Mouse (Mus musculus) ES-E14 (cell line): ENCODE data around the gene Slc23a2. TPM values are rescaled to one million over a fixed set of nuclear protein-coding genes. Genes with fewer than 3 reads are reported as not detected.

Experiments
- DNase-seq: peaks from one replicate; pipeline ENCODE4 v3.0.0-alpha.2; 2013; ENCODE audit warnings: low read depth, low spot score
- H3K27ac ChIP-seq: 2 replicates; pipeline ENCODE4 v1.5.1; 2012; ENCODE audit warnings: low read depth, mild to moderate bottlenecking, low read length, moderate library complexity, mixed read lengths; ENCODE audit not compliant: poor library complexity, insufficient read depth, severe bottlenecking
- H3K36me3 ChIP-seq: 2 replicates; pipeline ENCODE4 v1.6.1; 2012; ENCODE audit warnings: mild to moderate bottlenecking, low read length, moderate library complexity, mixed read lengths; ENCODE audit not compliant: control insufficient read depth, poor library complexity, insufficient read depth, severe bottlenecking
- H3K4me1 ChIP-seq, 2 experiments: fragments of 150-350 bp in 1 of 2; sonication (generic) in 1 of 2; 2 replicates each; pipeline ENCODE4 v1.6.1; 2012; ENCODE audit warnings: low read length in 2 of 2, mild to moderate bottlenecking in 1 of 2, mixed read lengths in 1 of 2; ENCODE audit not compliant: control insufficient read depth in 2 of 2, insufficient read depth in 2 of 2, poor library complexity in 1 of 2
- H3K4me3 ChIP-seq, 2 experiments: fragments of 150-350 bp in 1 of 2; sonication (generic) in 1 of 2; 2 replicates each; pipeline ENCODE4 v1.5.1; 2012; ENCODE audit warnings: low read length in 2 of 2, low read depth in 1 of 2, mild to moderate bottlenecking in 1 of 2, mixed read lengths in 1 of 2; ENCODE audit not compliant: insufficient read depth in 1 of 2, poor library complexity in 1 of 2, severe bottlenecking in 1 of 2
- H3K9ac ChIP-seq: 2 replicates; pipeline ENCODE4 v1.6.1; 2012; ENCODE audit warnings: low read depth, mild to moderate bottlenecking, low read length, mixed read lengths; ENCODE audit not compliant: poor library complexity, insufficient read depth, severe bottlenecking
- H3K9me3 ChIP-seq: fragments of 150-350 bp; sonication (generic); 2 replicates; pipeline ENCODE4 v1.6.1; 2012; ENCODE audit warnings: low read depth, mild to moderate bottlenecking, low read length; ENCODE audit not compliant: control insufficient read depth, insufficient read depth
- CHD2 ChIP-seq: IDR thresholded peaks from 2 replicates; pipeline ENCODE4 v1.6.1; 2014; ENCODE audit warnings: mild to moderate bottlenecking, low read depth, low read length, inconsistent platforms
- HCFC1 ChIP-seq: IDR thresholded peaks from 2 replicates; pipeline ENCODE4 v1.6.1; 2012; ENCODE audit warnings: low read length, inconsistent platforms, borderline replicate concordance; ENCODE audit not compliant: insufficient read depth
- MAFK ChIP-seq: IDR thresholded peaks from 2 replicates; pipeline ENCODE4 v1.6.1; 2014; ENCODE audit warnings: mild to moderate bottlenecking, low read depth, low read length, inconsistent platforms; ENCODE audit not compliant: insufficient read depth
- ZC3H11A ChIP-seq: IDR thresholded peaks from 2 replicates; pipeline ENCODE4 v1.6.1; 2012; ENCODE audit warnings: low read depth, mild to moderate bottlenecking, inconsistent platforms, low read length, borderline replicate concordance
- ZNF384 ChIP-seq: IDR thresholded peaks from 2 replicates; pipeline ENCODE4 v1.6.1; 2012; ENCODE audit warnings: low read depth, low read length, inconsistent platforms
- in situ Hi-C, 2 experiments: fragments of 600-800 bp; cut with MboI; formaldehyde crosslinking; loops; one replicate each; pipeline ENCODE4 v1.15.1; 2025; ENCODE audit warnings: low sequenced_read_pairs in 2 of 2, inconsistent platforms in 1 of 2; ENCODE audit not compliant: unreplicated experiment in 2 of 2
- total RNA-seq: library from RNA; depleted of rRNA; stranded (reverse); fragments of 300-350 nt; gene quantifications from 2 replicates; pipeline ENCODE4 v1.2.3, GENCODE M21; 2012

Slc23a2 gene
- total RNA-seq, 1 experiment = 33.7 TPM

- DNase-seq = no peak
- in situ Hi-C loops = no loop called here
- no peaks in the 10 kb centered on the region for H3K9me3 ChIP-seq
- no peaks in the 10 kb centered on the region for H3K36me3 ChIP-seq
- peaks cover 3 to 10% of the 10 kb centered on the region in 2 experiments; a peak in 3 of 4 replicates for H3K4me1 ChIP-seq
- H3K27ac ChIP-seq = no peak overlapping the region
- TF ChIP-seq HCFC1 (no peak), ZC3H11A (no peak), CHD2 (no peak), MAFK (no peak), ZNF384 (no peak)
- no peak overlapping the region for H3K4me3 ChIP-seq
- no peak overlapping the region for H3K9ac ChIP-seq
These were observed 97.5 kb downstream of the Slc23a2 start for GRCm38 (mm10) chr2:132047364-132047763.

GRCm38 (mm10) chr2:132046659-132047058 is 98.2 kb downstream of the Slc23a2 start:
- no peak for DNase-seq
- in situ Hi-C loops = no loop called here

GRCm38 (mm10) chr2:132044320-132045274 is 100.3 kb downstream of the Slc23a2 start:
- H3K9ac ChIP-seq = no peak overlapping the region
- peak; percentile 39 for DNase-seq
- no peaks in the 10 kb centered on the region for H3K36me3 ChIP-seq
- in situ Hi-C loops = no loop called here
- no peak overlapping the region for H3K4me3 ChIP-seq
- no peak for TF ChIP-seq CHD2
- no peak for TF ChIP-seq HCFC1
- TF ChIP-seq ZC3H11A = no peak
- no peak for TF ChIP-seq MAFK
- H3K27ac ChIP-seq = no peak overlapping the region
- H3K4me1 ChIP-seq = peaks cover 3 to 15% of the 10 kb centered on the region in 2 experiments; a peak in 3 of 4 replicates
- no peaks in the 10 kb centered on the region for H3K9me3 ChIP-seq

More at GRCm38 (mm10) chr2:132046659-132047058, 98.2 kb downstream of the Slc23a2 start:
- H3K36me3 ChIP-seq = no peaks in the 10 kb centered on the region
- H3K4me1 ChIP-seq = peaks cover 3 to 10% of the 10 kb centered on the region in 2 experiments; a peak in 3 of 4 replicates
- no peaks in the 10 kb centered on the region for H3K9me3 ChIP-seq
- H3K4me3 ChIP-seq = no peak overlapping the region
- TF ChIP-seq MAFK (no peak), CHD2 (no peak), ZNF384 (no peak), ZC3H11A (no peak), HCFC1 (no peak)
- no peak overlapping the region for H3K9ac ChIP-seq
- no peak overlapping the region for H3K27ac ChIP-seq

- H3K9ac ChIP-seq = no peak overlapping the region
- H3K27ac ChIP-seq = no peak overlapping the region
- H3K4me3 ChIP-seq = no peak overlapping the region
These were observed 101.7 kb downstream of the Slc23a2 start for GRCm38 (mm10) chr2:132043101-132043621.

More at GRCm38 (mm10) chr2:132043101-132043621, 101.7 kb downstream of the Slc23a2 start:
- in situ Hi-C loops = no loop called here
- Histone ChIP-seq H3K36me3 (no peaks in the 10 kb centered on the region), H3K9me3 (no peaks in the 10 kb centered on the region), H3K4me1 (peaks cover 3 to 14% of the 10 kb centered on the region in 2 experiments; a peak in 3 of 4 replicates)
- no peak for TF ChIP-seq ZNF384
- no peak for DNase-seq
